ENCODE assay signal across 34 mouse cellular contexts in the genomic region with DNA sequence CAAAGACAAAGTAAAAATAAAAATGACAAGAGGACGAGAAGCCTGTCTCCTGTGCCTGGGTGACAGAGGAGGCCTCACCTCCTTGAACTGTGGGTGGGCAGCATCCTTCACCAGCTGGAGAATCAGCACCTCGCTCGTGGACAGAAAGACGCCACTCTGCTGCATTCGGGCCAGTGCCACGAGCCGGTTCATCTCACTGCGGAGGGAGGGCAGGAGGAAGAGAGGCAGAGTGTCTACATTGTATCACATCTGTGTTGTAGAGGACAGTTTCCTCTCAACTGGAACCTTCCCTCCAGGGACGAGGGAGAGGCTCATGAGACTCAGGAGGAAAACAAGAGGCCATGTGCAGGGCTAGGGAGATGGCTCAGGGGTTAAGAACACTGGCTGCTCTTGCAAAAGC. TPM values are rescaled to one million over a fixed set of nuclear protein-coding genes. Genes with fewer than 3 reads are reported as not detected.
"Had no signal": no experiment of that assay in that cellular context is flagged by ENCODE, and none has a peak within 500 bp of the region (broad histone marks: within the 10 kb centered on the region; RNA-seq: fewer than 3 reads in every experiment).

No protein-coding gene starts in this region.

- H3K36me3 ChIP-seq: limb, embryonic 10.5 days; limb, embryonic 12.5 days; limb, embryonic 13.5 days; limb, embryonic 15.5 days; liver, embryonic 12.5 days; liver, embryonic 13.5 days; liver, embryonic 15.5 days; lung, embryonic 15.5 days; midbrain, embryonic 10.5 days; midbrain, embryonic 12.5 days; midbrain, embryonic 13.5 days; midbrain, embryonic 15.5 days had no signal

- ATAC-seq: liver, embryonic 12.5 days; liver, postnatal 0 days; lung, postnatal 0 days; midbrain, embryonic 13.5 days; midbrain, embryonic 15.5 days; midbrain, embryonic 16.5 days had no signal

- H3K4me3 ChIP-seq: limb, embryonic 10.5 days; limb, embryonic 12.5 days; limb, embryonic 13.5 days; limb, embryonic 15.5 days; liver, embryonic 12.5 days; liver, embryonic 13.5 days; liver, embryonic 15.5 days; lung, embryonic 15.5 days; megakaryocyte, embryonic 14.5 days; midbrain, embryonic 10.5 days; midbrain, embryonic 12.5 days; midbrain, embryonic 13.5 days; midbrain, embryonic 15.5 days; myocyte had no signal

- H3K4me2 ChIP-seq: limb, embryonic 12.5 days; limb, embryonic 13.5 days; limb, embryonic 15.5 days; liver, embryonic 11.5 days; liver, embryonic 12.5 days; liver, embryonic 13.5 days; liver, embryonic 15.5 days; lung, embryonic 14.5 days; lung, embryonic 15.5 days; midbrain, embryonic 11.5 days; midbrain, embryonic 12.5 days; midbrain, embryonic 13.5 days; midbrain, embryonic 15.5 days had no signal

- H3K4me1 ChIP-seq: liver, embryonic 15.5 days; midbrain, embryonic 15.5 days had no signal

- DNase-seq: left cerebral cortex, postnatal 4 days; liver; liver, embryonic 13.5 days; liver, postnatal 0 days; lung, adult 18-20 months; lung, adult 2 months; lung, embryonic 14.5 days; lung, postnatal 10 days; lung, postnatal 14 days; lung, postnatal 36 days; lung, postnatal 4 days; midbrain, embryonic 14.5 days had no signal

- H3K9me3 ChIP-seq: limb, embryonic 10.5 days; limb, embryonic 12.5 days; limb, embryonic 13.5 days; limb, embryonic 15.5 days; liver, embryonic 12.5 days; liver, embryonic 15.5 days; lung, embryonic 15.5 days; midbrain, embryonic 12.5 days; midbrain, embryonic 13.5 days; midbrain, embryonic 15.5 days had no signal

- H3K9ac ChIP-seq: limb, embryonic 12.5 days; limb, embryonic 13.5 days; limb, embryonic 15.5 days; liver, embryonic 12.5 days; liver, embryonic 13.5 days; liver, embryonic 14.5 days; liver, embryonic 15.5 days; liver, postnatal 0 days; lung, embryonic 14.5 days; lung, embryonic 15.5 days; midbrain, embryonic 12.5 days; midbrain, embryonic 13.5 days; midbrain, embryonic 15.5 days had no signal

- H3K27me3 ChIP-seq: midbrain, embryonic 15.5 days had no signal

- H3K27ac ChIP-seq: limb, embryonic 10.5 days; limb, embryonic 12.5 days; limb, embryonic 13.5 days; limb, embryonic 15.5 days; liver, embryonic 12.5 days; liver, embryonic 13.5 days; liver, embryonic 14.5 days; liver, embryonic 15.5 days; lung, embryonic 15.5 days; macrophage; midbrain, embryonic 10.5 days; midbrain, embryonic 12.5 days; midbrain, embryonic 13.5 days; midbrain, embryonic 15.5 days had no signal

RNA-seq across cellular contexts. Expression of gene Shisa7, which starts 4.9 kb away (rescaled TPM):
- total RNA-seq: megakaryocyte, adult 5-6 weeks; monocyte, adult 5-6 weeks had no signal
- polyA plus RNA-seq: liver, embryonic 12.5 days; liver, embryonic 13.5 days; liver, embryonic 15.5 days; liver, embryonic 16.5 days; liver, postnatal 0 days; macrophage; myocyte had no signal
